Mouse (Mus musculus) monocyte, adult 59 days (primary cell): Measurements from ENCODE around the gene Gm20736. TPM values are rescaled to one million over a fixed set of nuclear protein-coding genes. Genes with fewer than 3 reads are reported as not detected.

Experiments used
- total RNA-seq, 2 experiments: library from RNA; stranded (reverse); gene quantifications; one replicate each; pipeline ENCODE4 v1.2.4; 2023

The Gm20736 gene
- not detected for total RNA-seq

GRCm38 (mm10) chrY:65377390-65377789 is at the start of gene Gm20736:
TSS of gene Gm20736 (plus strand) at chrY:65377690.

Other genes starting within 250 kb of the Gm20736 start
- not detected for gene Gm20924, start 170.2 kb upstream of the Gm20736 start, total RNA-seq